Mouse (Mus musculus) forebrain, embryonic 10.5 days (tissue): Measurements from ENCODE around the gene Klhl32. TPM values are rescaled to one million over a fixed set of nuclear protein-coding genes. Genes with fewer than 3 reads are reported as not detected.
"Not testable (repeated sequence)": the region's sequence is repeated elsewhere in the genome, so short reads cannot be mapped to it uniquely, and the experiment has no call there.

ENCODE experiments used
- DNase-seq: peaks from one replicate; pipeline ENCODE4 v3.0.0-alpha.2; 2017; ENCODE audit warnings: low spot score; ENCODE audit errors: extremely low spot score
- H3K27ac ChIP-seq: fragments of 300-500 bp; sonication (generic); 2 replicates; pipeline ENCODE4 v1.5.1; 2016; ENCODE audit warnings: mild to moderate bottlenecking
- H3K27me3 ChIP-seq: fragments of 300-500 bp; sonication (generic); 2 replicates; pipeline ENCODE4 v1.6.1; 2016; ENCODE audit warnings: mild to moderate bottlenecking; ENCODE audit not compliant: poor library complexity, severe bottlenecking
- H3K36me3 ChIP-seq: fragments of 300-500 bp; sonication (generic); replicated peaks from 2 replicates; pipeline ENCODE4 v1.6.1; 2016; ENCODE audit warnings: mild to moderate bottlenecking, moderate library complexity
- H3K4me1 ChIP-seq: fragments of 300-500 bp; sonication (generic); 2 replicates; pipeline ENCODE4 v1.6.1; 2016
- H3K4me3 ChIP-seq: fragments of 300-500 bp; sonication (generic); 2 replicates; pipeline ENCODE4 v1.5.1; 2016; ENCODE audit warnings: mild to moderate bottlenecking, moderate library complexity
- H3K9me3 ChIP-seq: fragments of 300-500 bp; sonication (generic); 2 replicates; pipeline ENCODE4 v1.6.1; 2016; ENCODE audit warnings: mild to moderate bottlenecking, moderate library complexity
- WGBS: fragments of 180-500 bp; shearing (Covaris S2); methylation state at CpG from one replicate; pipeline ENCODE4 v1.1.7; 2016; 5-methylcytosine and 5-hydroxymethylcytosine counted together
- polyA plus RNA-seq: library from polyadenylated mRNA; unstranded; fragments of >200 nt; fragmentation: Nextera tagmentation; extraction: Ambion mirVana; gene quantifications from 2 replicates; pipeline ENCODE4 v1.2.1, GENCODE M21; 2016

Klhl32 gene
- polyA plus RNA-seq, 1 experiment from 2014 or later: 3.8 TPM

GRCm38 (mm10) chr4:24680080-24680479 lies 170.8 kb downstream of the Klhl32 start:
- H3K4me1 ChIP-seq: no peaks in the 10 kb centered on the region; the same call in 1 of the 2 replicates
- H3K27me3 ChIP-seq: no peaks in the 10 kb centered on the region
- WGBS: 74% methylated on average over 2 of the region's 2 CpGs
- H3K36me3 ChIP-seq: no peaks in the 10 kb centered on the region
- H3K9me3 ChIP-seq: no peaks in the 10 kb centered on the region
- no peak overlapping the region for H3K27ac ChIP-seq
- DNase-seq: no peak
- H3K4me3 ChIP-seq: no peak overlapping the region

DNA sequence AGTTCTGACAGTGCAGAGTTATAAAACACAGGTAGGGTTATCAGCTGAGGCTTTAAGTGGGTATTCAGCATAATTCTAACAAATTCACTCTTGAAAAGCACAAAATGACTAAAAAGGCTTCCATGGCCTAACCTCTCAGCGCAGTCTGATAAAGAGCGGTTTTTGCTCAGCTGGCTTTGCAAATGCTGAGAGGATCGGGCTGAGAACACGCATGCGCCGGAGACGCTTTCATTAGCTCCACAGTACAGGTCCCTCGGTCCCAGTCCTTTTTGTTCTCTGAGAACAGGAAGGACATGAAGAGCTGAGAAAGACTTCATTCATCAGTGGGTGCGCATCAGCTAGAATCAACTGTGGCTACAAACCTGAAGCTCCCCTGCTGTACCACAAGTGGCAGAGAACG lies 180.9 kb downstream of the Klhl32 start:
- no peak overlapping the region for H3K4me3 ChIP-seq
- no peaks in the 10 kb centered on the region for H3K9me3 ChIP-seq
- no peaks in the 10 kb centered on the region for H3K36me3 ChIP-seq
- peaks cover 8% of the 10 kb centered on the region; the same call in 1 of the 2 replicates for H3K4me1 ChIP-seq
- no peak overlapping the region for H3K27ac ChIP-seq
- no peak for DNase-seq
- no peaks in the 10 kb centered on the region for H3K27me3 ChIP-seq
- WGBS: 89% methylated on average over 10 of the region's 10 CpGs

- Histone ChIP-seq H3K27me3 (no peaks in the 10 kb centered on the region), H3K4me1 (no peaks in the 10 kb centered on the region), H3K4me3 (no peak overlapping the region), H3K9me3 (no peaks in the 10 kb centered on the region), H3K36me3 (no peaks in the 10 kb centered on the region), H3K27ac (no peak overlapping the region)
- DNase-seq: no peak
- WGBS: 94% methylated on average over 6 of the region's 6 CpGs
Measured at GRCm38 (mm10) chr4:24659218-24659617, 191.7 kb downstream of the Klhl32 start.

GRCm38 (mm10) chr4:24644735-24645134 lies 206.2 kb downstream of the Klhl32 start:
- not testable (repeated sequence) for DNase-seq, H3K36me3 ChIP-seq, H3K9me3 ChIP-seq, H3K27me3 ChIP-seq, H3K4me3 ChIP-seq, H3K4me1 ChIP-seq, H3K27ac ChIP-seq
- 90% methylated on average over 7 of the region's 8 CpGs for WGBS

DNA sequence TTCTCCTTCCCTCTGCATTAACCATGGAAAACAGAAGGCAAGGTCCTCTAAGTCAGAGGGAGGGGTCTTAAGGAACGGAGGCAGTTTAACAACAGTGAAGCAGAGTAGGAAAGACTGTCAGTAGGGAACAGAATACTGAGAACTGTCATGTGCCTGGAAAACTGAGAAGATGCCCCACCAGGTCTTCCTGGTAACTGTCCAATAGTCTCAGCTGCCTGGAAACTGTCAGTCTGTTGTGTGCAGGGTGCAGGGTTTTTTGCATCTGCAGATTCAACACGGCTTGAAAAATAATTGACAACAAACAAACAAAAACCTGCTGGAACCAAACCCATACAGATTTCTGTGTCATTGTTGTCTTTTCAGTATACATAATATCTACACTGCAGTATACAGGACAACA lies 208.6 kb downstream of the Klhl32 start:
- WGBS: 93% methylated on average over 2 of the region's 2 CpGs
- Histone ChIP-seq H3K36me3 (no peaks in the 10 kb centered on the region), H3K4me3 (no peak overlapping the region), H3K4me1 (no peaks in the 10 kb centered on the region), H3K27ac (no peak overlapping the region), H3K9me3 (no peaks in the 10 kb centered on the region), H3K27me3 (no peaks in the 10 kb centered on the region)
- no peak for DNase-seq

DNA sequence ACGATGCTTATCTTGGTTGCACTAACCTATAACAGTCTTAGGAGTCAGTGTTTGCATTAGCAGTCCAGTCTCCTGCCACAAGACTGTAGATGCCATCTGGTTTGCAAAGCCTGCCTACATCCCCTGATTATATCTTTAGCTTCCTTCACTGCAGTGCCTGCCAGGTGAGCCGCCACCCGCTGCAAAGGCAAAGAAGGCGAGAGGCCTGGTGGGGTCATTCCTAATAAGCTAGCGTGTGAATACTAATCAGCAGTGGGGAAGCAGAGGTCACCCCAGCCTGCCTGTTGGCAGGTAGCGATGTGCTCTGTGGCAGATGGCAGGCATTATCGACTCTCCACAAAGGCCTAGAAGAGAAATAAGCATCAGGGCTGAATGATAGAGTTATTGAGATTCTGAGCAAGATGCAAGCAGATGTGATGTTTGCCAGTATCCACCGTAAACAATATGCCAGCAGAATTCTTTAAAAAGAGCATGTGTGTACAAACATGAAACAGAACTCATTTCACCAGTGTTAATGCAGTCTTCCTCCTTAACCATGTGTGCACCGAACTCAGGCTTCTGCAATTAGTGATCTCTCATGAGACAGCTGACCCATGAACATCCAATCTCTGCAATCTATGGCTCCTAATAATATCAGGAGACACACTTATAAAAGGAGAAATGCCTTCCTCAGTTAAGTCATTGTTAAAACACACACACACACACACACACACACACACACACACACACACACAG lies 219.6 kb downstream of the Klhl32 start:
- Histone ChIP-seq H3K9me3 (no peaks in the 10 kb centered on the region), H3K27me3 (no peaks in the 10 kb centered on the region), H3K27ac (no peak overlapping the region), H3K4me3 (no peak overlapping the region), H3K4me1 (no peaks in the 10 kb centered on the region; the same call in 1 of the 2 replicates), H3K36me3 (no peaks in the 10 kb centered on the region)
- WGBS: 83% methylated on average over 9 of the region's 9 CpGs
- DNase-seq: no peak

DNA sequence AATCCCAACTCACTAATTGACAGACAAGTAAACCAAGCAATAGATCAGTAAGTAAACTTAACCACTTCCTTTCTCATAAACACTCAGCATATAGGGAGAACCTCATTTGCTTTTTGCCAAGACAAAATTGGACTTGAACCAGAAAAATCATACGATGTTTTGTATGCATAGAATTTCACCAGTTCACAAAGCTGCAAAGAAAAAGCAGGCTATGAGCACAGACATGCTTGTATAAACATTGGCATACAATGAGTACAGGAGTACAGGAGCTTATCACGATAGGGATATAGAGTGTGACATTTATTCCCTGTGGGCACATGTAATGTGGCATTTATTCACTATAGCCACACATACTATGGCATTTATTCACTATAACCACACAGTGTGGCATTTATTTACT lies 220.5 kb downstream of the Klhl32 start:
- Histone ChIP-seq H3K27ac (no peak overlapping the region), H3K9me3 (no peaks in the 10 kb centered on the region), H3K4me3 (no peak overlapping the region), H3K36me3 (no peaks in the 10 kb centered on the region), H3K4me1 (no peaks in the 10 kb centered on the region; the same call in 1 of the 2 replicates), H3K27me3 (no peaks in the 10 kb centered on the region)
- 93% methylated on average over 2 of the region's 2 CpGs for WGBS
- no peak for DNase-seq

- H3K27me3 ChIP-seq: no peaks in the 10 kb centered on the region
- H3K4me3 ChIP-seq: no peak overlapping the region
- H3K27ac ChIP-seq: no peak overlapping the region
- 79% methylated on average over 1 of the region's 1 CpGs for WGBS
- no peaks in the 10 kb centered on the region for H3K9me3 ChIP-seq
- no peak for DNase-seq
- no peaks in the 10 kb centered on the region; the same call in 1 of the 2 replicates for H3K4me1 ChIP-seq
- H3K36me3 ChIP-seq: no peaks in the 10 kb centered on the region
Measured at GRCm38 (mm10) chr4:24627871-24628270, 223.1 kb downstream of the Klhl32 start.

- H3K4me1 ChIP-seq: no peaks in the 10 kb centered on the region; the same call in 1 of the 2 replicates
- H3K27ac ChIP-seq: no peak overlapping the region
- 90% methylated on average over 4 of the region's 4 CpGs for WGBS
- DNase-seq: no peak
- H3K27me3 ChIP-seq: no peaks in the 10 kb centered on the region
- H3K9me3 ChIP-seq: no peaks in the 10 kb centered on the region
- no peak overlapping the region for H3K4me3 ChIP-seq
- H3K36me3 ChIP-seq: no peaks in the 10 kb centered on the region
Measured at GRCm38 (mm10) chr4:24626686-24627085, 224.2 kb downstream of the Klhl32 start.

- H3K36me3 ChIP-seq: no peaks in the 10 kb centered on the region
- WGBS: 92% methylated on average over 13 of the region's 13 CpGs
Measured at GRCm38 (mm10) chr4:24625951-24626584, 224.9 kb downstream of the Klhl32 start.

GRCm38 (mm10) chr4:24621422-24622187 lies 229.3 kb downstream of the Klhl32 start:
- Histone ChIP-seq H3K27me3 (no peaks in the 10 kb centered on the region), H3K27ac (no peak overlapping the region), H3K4me3 (no peak overlapping the region), H3K9me3 (no peaks in the 10 kb centered on the region), H3K4me1 (no peaks in the 10 kb centered on the region), H3K36me3 (0 out of 2 replicates have a peak, but pooled peaks cover 4% of the 10 kb centered on the region)
- no peak for DNase-seq
- 81% methylated on average over 9 of the region's 9 CpGs for WGBS

More at GRCm38 (mm10) chr4:24625951-24626584, 224.9 kb downstream of the Klhl32 start:
- no peaks in the 10 kb centered on the region for H3K9me3 ChIP-seq
- no peaks in the 10 kb centered on the region for H3K4me1 ChIP-seq
- no peaks in the 10 kb centered on the region for H3K27me3 ChIP-seq
- H3K4me3 ChIP-seq: no peak overlapping the region
- no peak overlapping the region for H3K27ac ChIP-seq
- no peak for DNase-seq

DNA sequence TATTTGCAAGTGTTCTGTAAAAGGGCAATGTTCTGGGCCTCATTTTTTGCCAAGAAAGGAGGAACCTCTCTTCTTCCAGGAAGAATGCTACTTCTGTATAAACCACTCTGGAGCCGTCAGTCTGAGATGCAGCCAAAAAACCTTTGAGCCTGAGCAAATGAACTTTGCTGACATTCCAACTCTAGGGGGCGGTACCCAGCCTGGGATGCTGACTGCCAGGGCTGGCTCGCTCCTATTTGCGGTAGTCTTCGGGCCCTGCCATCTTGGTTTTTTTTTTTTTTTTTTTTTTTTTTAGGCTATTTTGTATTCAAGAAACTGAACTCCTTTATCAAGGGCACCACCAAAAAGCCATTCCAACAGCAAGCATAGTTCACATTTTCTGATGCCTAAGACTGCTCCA lies 230.5 kb downstream of the Klhl32 start:
- WGBS: 94% methylated on average over 5 of the region's 5 CpGs
- Histone ChIP-seq H3K36me3 (0 out of 2 replicates have a peak, but pooled peaks cover 4% of the 10 kb centered on the region), H3K9me3 (no peaks in the 10 kb centered on the region), H3K27me3 (no peaks in the 10 kb centered on the region), H3K4me3 (no peak overlapping the region), H3K27ac (no peak overlapping the region), H3K4me1 (no peaks in the 10 kb centered on the region)
- DNase-seq: no peak

GRCm38 (mm10) chr4:24620005-24620404 lies 230.9 kb downstream of the Klhl32 start:
- no peak overlapping the region for H3K27ac ChIP-seq
- WGBS: 81% methylated on average over 6 of the region's 6 CpGs
- H3K9me3 ChIP-seq: no peaks in the 10 kb centered on the region
- no peaks in the 10 kb centered on the region for H3K27me3 ChIP-seq
- 0 out of 2 replicates have a peak, but pooled peaks cover 4% of the 10 kb centered on the region for H3K36me3 ChIP-seq
- H3K4me1 ChIP-seq: no peaks in the 10 kb centered on the region
- H3K4me3 ChIP-seq: no peak overlapping the region
- no peak for DNase-seq
